Mouse (Mus musculus) adrenal gland, adult 18-20 months (tissue): ENCODE results near the gene Gm3327. TPM values are rescaled to one million over a fixed set of nuclear protein-coding genes. Genes with fewer than 3 reads are reported as not detected.
"Not testable (repeated sequence)": the region's sequence is repeated elsewhere in the genome, so short reads cannot be mapped to it uniquely, and the experiment has no call there.

Experiments
- DNase-seq, 2 experiments: peaks; one replicate each; pipeline ENCODE4 v3.0.0; 2021 to 2022; ENCODE audit warnings: low spot score in 2 of 2
- long read RNA-seq, 2 experiments: library from polyadenylated mRNA; stranded (forward); transcript quantifications; one replicate each; pipeline ENCODE4 v2.0.0; 2021
- total RNA-seq, 2 experiments: library from RNA; stranded (reverse); gene quantifications; 1 replicate in 1 of 2; 2 replicates in 1 of 2; pipeline ENCODE4 v1.2.3; 2021

Gm3327 gene
- not detected for total RNA-seq
- long read RNA-seq, experiment 1 = 0 reads
- long read RNA-seq, experiment 2 = 0 reads

DNA sequence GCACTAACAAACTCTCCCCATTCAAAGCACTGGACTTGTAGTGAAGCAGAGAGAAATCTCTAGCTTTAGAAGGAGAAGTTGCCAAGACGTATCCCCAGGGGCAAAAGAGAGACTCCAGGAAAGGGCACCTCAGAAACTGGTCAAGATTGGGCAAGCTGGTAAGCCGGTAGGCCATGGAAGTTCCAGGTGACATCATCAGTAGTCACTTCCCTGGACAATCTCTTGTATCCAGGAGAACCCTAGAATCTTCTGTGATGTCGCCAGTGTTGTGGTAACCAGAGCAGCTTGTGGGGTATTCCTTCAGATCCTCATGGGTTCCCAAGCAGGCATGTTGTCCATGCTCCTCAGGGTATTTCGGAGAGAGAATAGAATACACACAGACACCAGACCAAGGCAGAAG lies at the start of gene Gm3327:
Gene Gm3327, plus strand, starts transcription at position 301 of the 400 bp plus-strand sequence.
- DNase-seq = not testable (repeated sequence)

DNA sequence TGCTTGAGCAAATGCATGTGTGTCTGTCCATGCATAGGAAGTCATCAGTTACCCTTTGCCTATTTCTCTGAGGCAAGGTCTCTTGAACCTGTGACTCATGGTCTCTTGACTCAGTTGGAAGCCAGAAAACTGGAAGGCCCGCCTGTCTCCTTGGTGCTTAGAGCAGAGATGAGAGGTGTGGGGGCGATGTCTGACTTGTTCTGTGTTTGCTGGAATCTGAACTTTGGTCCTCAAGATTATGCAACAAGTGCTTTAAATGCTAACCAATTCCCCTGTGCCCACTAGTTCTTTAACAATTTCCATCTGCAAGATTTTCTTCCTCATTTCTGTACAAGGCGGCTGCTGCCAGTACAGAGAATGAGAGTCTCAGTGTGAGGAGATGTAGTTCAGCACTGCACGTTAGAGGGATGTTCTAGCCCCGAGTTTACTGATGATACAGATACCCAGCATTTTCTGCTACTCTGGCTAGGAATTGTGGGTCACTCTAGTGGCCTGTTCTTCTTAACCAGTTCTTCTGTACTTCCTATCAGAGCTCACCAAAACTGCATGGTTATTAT lies 45.8 kb upstream of the Gm3327 start:
- not testable (repeated sequence) for DNase-seq

DNA sequence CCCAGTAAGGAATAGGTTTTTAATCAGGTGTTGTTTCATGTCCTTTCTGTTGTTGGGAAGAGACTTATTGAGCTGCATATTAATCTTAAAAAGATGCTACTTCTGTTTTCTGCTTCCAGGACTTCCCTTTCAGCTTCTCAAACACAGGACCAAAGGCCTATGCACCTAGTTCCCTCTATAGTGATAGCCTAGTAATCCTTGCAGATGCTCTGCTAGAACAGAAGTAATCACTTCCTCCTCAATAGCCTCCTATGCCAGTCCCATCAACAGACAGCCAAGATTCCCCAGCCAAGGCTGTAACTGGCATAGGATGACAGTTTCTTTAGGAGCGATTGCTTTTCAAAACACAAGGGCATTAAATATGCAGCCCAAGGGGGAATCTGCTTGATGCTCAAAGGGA lies 37.1 kb upstream of the Gm3327 start:
- not testable (repeated sequence) for DNase-seq

DNA sequence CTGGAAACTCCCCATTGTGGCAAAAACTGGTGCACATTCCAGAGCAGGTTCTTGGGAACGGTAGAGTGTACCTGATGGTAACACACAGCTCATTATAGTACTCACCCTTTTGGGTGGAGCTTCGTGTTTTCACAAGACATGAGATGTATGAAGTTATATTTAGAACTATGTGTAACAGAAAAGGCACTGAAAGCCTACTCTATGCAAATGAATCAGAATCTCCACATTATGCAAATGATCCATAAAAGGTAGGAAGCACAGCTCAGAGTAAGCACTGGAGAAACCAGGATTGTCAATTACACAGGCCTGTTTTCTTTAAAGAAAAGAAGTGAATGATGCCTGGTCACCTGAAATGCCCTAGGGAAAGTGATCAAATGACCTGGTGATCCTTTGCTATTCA lies 36.1 kb upstream of the Gm3327 start:
- not testable (repeated sequence) for DNase-seq

DNA sequence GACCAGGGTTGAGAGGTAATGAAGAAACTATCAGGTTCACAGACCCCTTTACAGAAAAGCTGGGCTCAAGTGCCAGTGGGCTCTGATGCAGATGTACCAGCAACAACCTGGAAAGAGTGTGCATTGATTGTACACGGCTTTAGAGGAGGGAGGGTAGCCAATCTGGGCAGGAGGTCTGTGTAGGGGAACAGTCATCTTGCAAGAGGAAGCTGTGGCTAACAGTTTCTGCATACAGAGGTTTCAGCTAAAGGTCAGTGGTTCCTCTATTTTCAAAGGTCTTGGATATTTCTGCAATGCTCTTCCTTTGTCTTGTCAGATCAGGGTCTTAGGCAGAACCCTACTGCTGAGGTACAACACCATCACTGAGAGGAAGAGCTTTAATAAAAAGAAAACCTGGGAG lies 32.1 kb upstream of the Gm3327 start:
- not testable (repeated sequence) for DNase-seq

DNA sequence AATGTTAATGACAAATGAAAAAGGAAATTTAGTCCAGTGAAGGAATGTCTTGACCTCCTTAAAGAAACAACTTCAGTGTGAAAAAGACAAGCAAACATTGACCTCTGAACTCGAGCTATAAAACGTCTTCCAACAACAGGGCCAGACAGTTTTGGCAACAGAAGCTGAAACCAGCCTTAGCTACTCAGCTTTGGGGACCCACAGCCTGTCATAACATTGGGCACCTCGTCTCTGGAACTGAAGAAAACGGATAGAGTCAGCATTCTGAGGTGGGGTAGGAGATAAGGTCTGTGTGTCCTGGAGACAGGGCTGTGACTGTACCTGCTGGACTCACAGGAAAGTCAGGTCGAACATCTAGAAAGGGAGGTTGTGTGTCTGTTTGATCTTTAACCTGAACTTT lies 29.2 kb upstream of the Gm3327 start:
- DNase-seq = not testable (repeated sequence)

DNA sequence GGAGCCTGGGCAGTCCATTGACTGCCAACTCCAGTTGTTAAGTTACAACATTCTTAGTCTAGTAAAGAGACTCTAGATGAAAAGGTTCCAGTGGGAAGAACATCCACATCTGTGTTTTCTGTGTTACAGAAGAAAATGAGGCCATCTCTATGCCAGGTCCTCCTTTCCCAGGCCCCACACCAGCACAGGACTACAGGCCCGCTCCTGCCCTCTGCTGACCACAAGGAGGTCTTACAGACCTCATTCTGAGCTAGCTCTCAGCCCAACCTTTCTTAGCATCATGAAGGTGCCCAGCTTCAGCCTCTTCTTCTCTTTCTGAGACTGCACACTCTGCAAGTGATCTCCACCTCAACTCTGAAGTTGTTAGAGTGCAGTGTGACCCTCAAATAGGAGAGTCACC lies 23.6 kb upstream of the Gm3327 start:
- DNase-seq = not testable (repeated sequence)

DNA sequence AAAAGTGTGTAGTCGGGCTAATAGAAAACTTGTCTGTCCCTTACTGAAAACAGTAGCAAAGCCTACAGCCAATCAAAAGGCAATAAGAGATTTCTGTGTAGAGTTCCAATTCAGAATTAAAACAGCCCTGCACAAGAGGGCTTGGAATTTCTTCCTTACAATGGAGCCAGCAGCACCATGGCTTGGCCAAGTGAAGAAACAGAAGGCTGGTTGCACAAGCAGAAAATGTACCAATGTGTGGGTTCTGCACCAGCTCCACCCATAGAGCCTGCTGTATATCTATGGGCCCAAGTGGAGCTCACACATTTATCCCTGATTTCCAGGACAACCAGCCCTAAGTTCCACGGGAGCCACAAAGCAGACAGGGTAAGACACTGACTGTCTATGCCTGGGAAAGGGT lies 21.3 kb upstream of the Gm3327 start, which contains the start of gene Ear2:
Gene Ear2, plus strand, starts transcription at position 301 of the 400 bp plus-strand sequence.
- DNase-seq = not testable (repeated sequence)

DNA sequence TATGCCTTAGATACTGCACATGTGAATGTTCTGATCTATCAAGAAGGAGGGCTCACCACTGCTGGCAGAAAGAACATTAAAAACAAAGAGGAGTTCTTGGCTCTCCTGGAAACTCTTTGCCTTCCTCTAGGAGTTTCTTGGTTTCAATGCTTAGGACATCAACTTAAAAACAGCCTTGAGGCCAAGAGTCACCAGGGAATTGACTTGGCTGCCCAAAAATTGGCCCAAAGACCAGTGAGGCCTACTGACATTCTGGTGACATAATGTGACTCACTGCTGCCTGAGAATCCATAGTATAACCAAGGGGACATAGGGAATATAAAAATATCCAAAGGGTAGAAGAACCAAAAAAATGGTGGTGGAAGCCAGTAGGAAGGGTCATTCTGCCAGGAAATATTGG lies 12.7 kb upstream of the Gm3327 start:
- DNase-seq = no peak

Other genes starting within 250 kb of the Gm3327 start
- not detected for gene Ear1, start 248.3 kb upstream of the Gm3327 start, total RNA-seq
- not detected for gene Ear10, start 200.3 kb upstream of the Gm3327 start, total RNA-seq
- 1 to 10 TPM in 1 of 2 experiments, under 1 TPM in 1; 0.48 to 2.1 TPM for gene Gm8113, start 198.5 kb upstream of the Gm3327 start, total RNA-seq
- gene Ang5, start 166.8 kb upstream of the Gm3327 start, total RNA-seq = not detected
- not detected for gene Ang6, start 121.6 kb upstream of the Gm3327 start, total RNA-seq
- gene Ear2, start 21.2 kb upstream of the Gm3327 start, total RNA-seq = 1 to 10 TPM; 1.2 to 2.1 TPM
- not detected for gene Gm8212, start 73.8 kb downstream of the Gm3327 start, total RNA-seq
- not detected for gene 4930503E14Rik, start 89.4 kb downstream of the Gm3327 start, total RNA-seq
- gene Gm8220, start 161.7 kb downstream of the Gm3327 start, total RNA-seq = not detected
- gene Gm5930, start 214.7 kb downstream of the Gm3327 start, total RNA-seq = not detected
- gene Gm8229, start 241.5 kb downstream of the Gm3327 start, total RNA-seq = not detected